Mouse (Mus musculus): ENCODE measurements around the gene Gm4450.
"Not testable (repeated sequence)": the region's sequence is repeated elsewhere in the genome, so short reads cannot be mapped to it uniquely, and the experiment has no call there.

GRCm38 (mm10) chr3:98443924-98444323 is 13.0 kb downstream of the Gm4450 start:
- TF ChIP-seq CTCF (IDR thresholded peaks at IDR 0.05; ENCODE audit: low read depth, low read length); POLR2A (IDR thresholded peaks at IDR 0.05; ENCODE audit: insufficient read depth, low read length): not testable (repeated sequence)
